Mouse (Mus musculus): ENCODE results near the gene Slco1c1. TPM values are rescaled to one million over a fixed set of nuclear protein-coding genes. Genes with fewer than 3 reads are reported as not detected.
"Not testable (repeated sequence)": the region's sequence is repeated elsewhere in the genome, so short reads cannot be mapped to it uniquely, and the experiment has no call there.

Slco1c1 gene
- polyA plus RNA-seq, 1 experiment from 2014 or later, result 1.0 TPM

DNA sequence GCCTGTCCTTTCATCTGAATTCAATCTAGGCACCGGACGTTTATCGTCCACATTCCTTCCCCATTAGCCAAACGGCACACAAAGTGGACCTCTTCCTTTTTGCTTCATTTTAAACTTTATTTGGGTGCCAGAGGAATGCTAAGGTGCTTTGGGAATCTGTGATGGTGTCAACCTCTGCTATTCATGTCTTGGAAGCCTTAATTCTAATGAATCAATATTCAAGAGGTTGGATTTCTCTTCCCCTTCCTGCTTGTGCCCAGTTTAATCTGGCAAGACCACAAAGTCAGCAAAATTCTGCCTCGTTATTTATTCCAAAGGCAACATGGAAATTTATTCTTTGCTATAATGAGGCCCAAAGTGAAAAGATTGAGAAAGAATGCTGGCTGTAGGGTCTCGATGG is 6.7 kb downstream of the Slco1c1 start:
- ATAC-seq (ENCODE audit: low FRiP score), result no peak

DNA sequence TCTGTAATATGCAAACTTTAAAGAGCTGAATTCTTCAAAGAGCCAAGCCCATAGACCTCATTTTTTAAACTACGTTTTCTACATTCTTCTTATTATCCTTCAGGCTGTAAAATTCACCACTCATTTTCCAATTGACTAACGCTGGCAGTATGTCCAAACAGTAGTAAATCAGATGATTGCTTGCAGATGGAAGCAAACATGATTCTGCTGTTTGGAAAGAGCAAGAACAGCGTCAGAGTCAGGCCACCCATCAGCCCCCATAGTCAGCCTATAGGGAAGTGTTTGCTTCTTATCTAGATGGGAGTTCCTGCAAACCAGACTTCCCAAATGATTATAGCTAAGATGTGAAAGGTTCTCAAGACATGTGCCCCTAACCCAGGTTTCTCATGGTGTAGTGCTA is 13.1 kb downstream of the Slco1c1 start:
- Histone ChIP-seq H3K9ac (no peak overlapping the region), H3K4me3 (replicated peaks) (no peak overlapping the region), H3K36me3 (replicated peaks) (no peaks in the 10 kb centered on the region), H3K27me3 (no peaks in the 10 kb centered on the region), H3K27ac (no peak overlapping the region), H3K4me2 (no peak overlapping the region), H3K4me1 (no peaks in the 10 kb centered on the region), H3K9me3 (no peaks in the 10 kb centered on the region)
- 78% methylated on average over 3 of the region's 3 CpGs for whole genome bisulfite sequencing
- ATAC-seq (ENCODE audit: low FRiP score), result no peak

More for the DNA sequence above, 6.7 kb downstream of the Slco1c1 start:
- Histone ChIP-seq H3K4me3 (replicated peaks) (no peak overlapping the region), H3K4me1 (no peaks in the 10 kb centered on the region), H3K27me3 (no peaks in the 10 kb centered on the region), H3K9me3 (no peaks in the 10 kb centered on the region), H3K36me3 (replicated peaks) (no peaks in the 10 kb centered on the region), H3K27ac (no peak overlapping the region), H3K4me2 (no peak overlapping the region), H3K9ac (no peak overlapping the region)
- 58% methylated on average over 6 of the region's 6 CpGs for WGBS

GRCm38 (mm10) chr6:141541136-141541535 is 17.0 kb downstream of the Slco1c1 start:
- H3K4me3 ChIP-seq (replicated peaks), result no peak overlapping the region
- H3K27ac ChIP-seq, result no peak overlapping the region
- no peaks in the 10 kb centered on the region for H3K4me1 ChIP-seq
- no peaks in the 10 kb centered on the region for H3K36me3 ChIP-seq (replicated peaks)
- no peaks in the 10 kb centered on the region for H3K27me3 ChIP-seq
- no peaks in the 10 kb centered on the region for H3K9me3 ChIP-seq
- no peak overlapping the region for H3K4me2 ChIP-seq
- WGBS, result 88% methylated on average over 1 of the region's 1 CpGs
- ATAC-seq (ENCODE audit: low FRiP score), result no peak
- H3K9ac ChIP-seq, result no peak overlapping the region

DNA sequence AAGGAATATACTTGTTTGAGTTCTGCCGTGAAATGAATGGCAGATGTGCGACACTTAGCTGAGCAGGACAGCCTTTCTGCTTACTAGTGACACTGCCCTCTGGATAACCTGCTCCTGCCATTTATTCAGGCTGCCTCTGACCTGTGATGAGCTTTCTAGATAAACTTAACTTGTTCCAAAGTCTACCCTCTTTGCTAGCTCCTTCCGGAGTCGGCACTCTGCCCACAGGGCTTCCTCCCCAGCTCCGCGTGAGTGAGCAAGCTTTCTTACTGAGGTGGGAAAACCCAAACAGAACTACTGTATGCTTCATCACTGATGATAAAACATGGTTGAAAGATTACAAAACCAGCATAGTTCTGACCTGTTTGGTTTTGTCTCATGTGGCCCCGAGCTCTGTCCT is 19.2 kb downstream of the Slco1c1 start:
- Histone ChIP-seq H3K9me3 (no peaks in the 10 kb centered on the region), H3K4me3 (replicated peaks) (no peak overlapping the region), H3K27ac (no peak overlapping the region), H3K36me3 (replicated peaks) (no peaks in the 10 kb centered on the region), H3K4me2 (no peak overlapping the region), H3K4me1 (no peaks in the 10 kb centered on the region), H3K27me3 (no peaks in the 10 kb centered on the region), H3K9ac (no peak overlapping the region)
- 90% methylated on average over 7 of the region's 7 CpGs for WGBS
- no peak for ATAC-seq (ENCODE audit: low FRiP score)

DNA sequence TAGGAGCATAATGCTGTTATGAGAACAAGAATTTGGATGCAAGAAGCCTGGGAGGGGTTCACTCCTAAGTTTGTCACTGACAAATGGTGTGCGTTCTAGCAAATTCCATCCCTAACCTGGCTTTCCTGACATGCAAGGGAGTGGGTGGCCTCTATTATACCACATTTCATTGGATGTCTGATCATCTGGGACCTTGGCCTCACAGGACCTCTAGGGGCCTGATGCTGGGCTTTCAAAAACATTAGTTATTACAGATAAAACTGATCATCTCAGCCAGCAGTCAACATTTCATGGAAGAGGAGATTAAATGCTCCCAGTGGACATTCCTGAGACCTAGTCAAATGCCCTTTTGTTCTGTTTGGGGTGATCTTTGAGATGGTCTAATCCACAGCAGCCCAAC is 34.0 kb downstream of the Slco1c1 start:
- Histone ChIP-seq H3K9me3 (no peaks in the 10 kb centered on the region), H3K36me3 (replicated peaks) (no peaks in the 10 kb centered on the region), H3K27me3 (no peaks in the 10 kb centered on the region), H3K4me1 (no peaks in the 10 kb centered on the region), H3K4me2 (no peak overlapping the region), H3K9ac (no peak overlapping the region), H3K4me3 (replicated peaks) (no peak overlapping the region), H3K27ac (no peak overlapping the region)
- WGBS, result 90% methylated on average over 1 of the region's 1 CpGs
- ATAC-seq (ENCODE audit: low FRiP score), result no peak

GRCm38 (mm10) chr6:141567366-141567765 is 43.2 kb downstream of the Slco1c1 start:
- Histone ChIP-seq H3K27me3 (no peaks in the 10 kb centered on the region), H3K9me3 (no peaks in the 10 kb centered on the region), H3K4me1 (0 out of 2 replicates have a peak, but pooled peaks cover 8% of the 10 kb centered on the region), H3K4me2 (no peak overlapping the region), H3K27ac (no peak overlapping the region), H3K36me3 (replicated peaks) (no peaks in the 10 kb centered on the region), H3K4me3 (replicated peaks) (no peak overlapping the region), H3K9ac (no peak overlapping the region)
- ATAC-seq (ENCODE audit: low FRiP score), result no peak
- 79% methylated on average over 2 of the region's 2 CpGs for WGBS

DNA sequence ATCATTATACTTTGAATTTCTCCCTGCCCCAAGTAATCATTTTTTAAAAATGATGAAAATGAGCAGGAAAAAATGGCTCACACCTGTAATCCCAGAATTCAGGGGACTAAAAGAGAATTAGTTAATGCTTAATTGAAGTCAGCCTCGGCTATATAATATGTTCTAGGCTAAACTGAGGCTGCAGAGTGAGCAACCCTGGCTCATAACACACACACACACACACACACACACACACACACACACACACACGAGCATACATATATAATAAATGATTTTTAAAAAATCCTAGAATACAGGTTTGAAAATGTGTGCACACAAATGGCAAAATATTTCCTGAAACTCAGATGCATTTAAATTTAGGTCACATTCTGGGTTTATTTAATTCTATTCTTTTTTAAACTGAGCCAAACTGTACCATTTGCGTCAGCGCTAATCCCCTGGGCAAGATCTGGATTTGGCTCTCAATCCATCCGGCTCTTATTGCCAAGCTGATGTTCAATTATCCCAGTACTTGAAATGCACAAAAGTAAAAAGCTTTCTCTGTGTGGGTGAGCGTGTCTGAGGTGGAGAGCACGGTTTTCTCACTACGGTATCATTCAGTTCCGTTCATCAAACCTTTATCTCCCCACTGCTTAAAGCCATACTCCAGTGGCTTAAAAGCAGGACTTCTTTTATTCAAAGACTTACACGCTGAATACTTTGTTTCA is 43.8 kb downstream of the Slco1c1 start:
- 38% methylated on average over 10 of the region's 10 CpGs for WGBS
- Histone ChIP-seq H3K27ac (no peak overlapping the region), H3K9me3 (no peaks in the 10 kb centered on the region), H3K4me2 (no peak overlapping the region), H3K27me3 (no peaks in the 10 kb centered on the region), H3K9ac (no peak overlapping the region), H3K4me3 (replicated peaks) (no peak overlapping the region), H3K36me3 (replicated peaks) (no peaks in the 10 kb centered on the region), H3K4me1 (0 out of 2 replicates have a peak, but pooled peaks cover 8% of the 10 kb centered on the region)
- ATAC-seq (ENCODE audit: low FRiP score), result peak; percentile 67

GRCm38 (mm10) chr6:141568559-141568946 is 44.4 kb downstream of the Slco1c1 start:
- Histone ChIP-seq H3K27ac (no peak overlapping the region), H3K9me3 (no peaks in the 10 kb centered on the region), H3K4me3 (replicated peaks) (no peak overlapping the region), H3K4me1 (0 out of 2 replicates have a peak, but pooled peaks cover 8% of the 10 kb centered on the region), H3K4me2 (no peak overlapping the region), H3K36me3 (replicated peaks) (no peaks in the 10 kb centered on the region), H3K27me3 (no peaks in the 10 kb centered on the region), H3K9ac (no peak overlapping the region)
- peak; percentile 83 for ATAC-seq (ENCODE audit: low FRiP score)
- WGBS, result 22% methylated on average over 3 of the region's 3 CpGs

- H3K4me1 ChIP-seq, result no peaks in the 10 kb centered on the region
- H3K9ac ChIP-seq, result no peak overlapping the region
- H3K4me3 ChIP-seq (replicated peaks), result no peak overlapping the region
- H3K27me3 ChIP-seq, result no peaks in the 10 kb centered on the region
- no peaks in the 10 kb centered on the region for H3K36me3 ChIP-seq (replicated peaks)
- no peak overlapping the region for H3K27ac ChIP-seq
- no peaks in the 10 kb centered on the region for H3K9me3 ChIP-seq
- WGBS, result 41% methylated on average over 3 of the region's 3 CpGs
- ATAC-seq (ENCODE audit: low FRiP score), result peak; percentile 60; the same call in 1 of the 2 replicates
- no peak overlapping the region for H3K4me2 ChIP-seq
Measured at GRCm38 (mm10) chr6:141576646-141577200, 52.6 kb downstream of the Slco1c1 start.

DNA sequence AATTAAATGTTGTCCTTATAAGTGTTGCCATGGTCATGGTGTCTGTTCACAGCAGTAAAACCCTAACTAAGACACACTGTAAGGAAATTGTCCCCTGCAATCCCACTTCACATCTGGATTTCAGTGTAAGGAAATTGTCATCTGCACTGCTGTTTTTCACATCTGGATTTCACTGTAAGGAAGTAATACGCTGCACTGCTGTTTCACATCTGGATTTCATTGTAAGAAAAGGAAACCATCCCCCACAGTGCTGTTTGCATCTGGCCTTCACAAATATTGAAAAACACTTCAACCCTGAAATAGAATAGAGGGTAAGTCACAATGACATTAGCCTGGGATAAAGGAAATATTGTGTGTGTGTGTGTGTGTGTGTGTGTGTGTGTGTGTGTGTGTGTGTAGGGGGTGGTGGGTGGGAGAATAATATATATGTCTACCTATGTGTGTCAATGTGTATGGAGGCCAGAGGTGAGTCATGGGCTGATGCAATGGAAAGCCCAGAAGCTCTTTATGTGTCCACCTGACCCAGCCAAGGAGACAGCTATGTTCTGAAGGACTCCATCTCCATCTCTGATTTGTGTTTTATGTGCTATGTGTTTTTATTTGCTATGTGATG is 60.7 kb downstream of the Slco1c1 start:
- no peaks in the 10 kb centered on the region for H3K36me3 ChIP-seq (replicated peaks)
- H3K4me3 ChIP-seq (replicated peaks), result no peak overlapping the region
- no peaks in the 10 kb centered on the region for H3K27me3 ChIP-seq
- no peak for ATAC-seq (ENCODE audit: low FRiP score)
- H3K4me2 ChIP-seq, result no peak overlapping the region
- H3K9me3 ChIP-seq, result no peaks in the 10 kb centered on the region
- no peaks in the 10 kb centered on the region for H3K4me1 ChIP-seq
- no peak overlapping the region for H3K27ac ChIP-seq
- WGBS, result 88% methylated on average over 1 of the region's 1 CpGs
- no peak overlapping the region for H3K9ac ChIP-seq

GRCm38 (mm10) chr6:141590002-141590401 is 65.8 kb downstream of the Slco1c1 start:
- Histone ChIP-seq H3K9ac (no peak overlapping the region), H3K9me3 (no peaks in the 10 kb centered on the region), H3K27me3 (no peaks in the 10 kb centered on the region), H3K27ac (no peak overlapping the region), H3K4me3 (replicated peaks) (no peak overlapping the region), H3K36me3 (replicated peaks) (no peaks in the 10 kb centered on the region), H3K4me1 (no peaks in the 10 kb centered on the region), H3K4me2 (no peak overlapping the region)
- ATAC-seq (ENCODE audit: low FRiP score), result no peak
- 13% methylated on average over 1 of the region's 1 CpGs for WGBS

- not testable (repeated sequence) for H3K27ac ChIP-seq; H3K27me3 ChIP-seq; H3K4me2 ChIP-seq; H3K9me3 ChIP-seq; H3K9ac ChIP-seq; H3K36me3 ChIP-seq (replicated peaks); H3K4me3 ChIP-seq (replicated peaks); ATAC-seq (ENCODE audit: low FRiP score); H3K4me1 ChIP-seq
- WGBS, result 39% methylated on average over 4 of the region's 4 CpGs
Measured at GRCm38 (mm10) chr6:141590598-141591200, 66.5 kb downstream of the Slco1c1 start.
